Mouse (Mus musculus) megakaryocyte-erythroid progenitor cell, adult 5-6 weeks (primary cell): ENCODE results near the gene Tmpo. TPM values are rescaled to one million over a fixed set of nuclear protein-coding genes. Genes with fewer than 3 reads are reported as not detected.
A peak's percentile ranks its signal among the peaks of the same experiment; 100 is the strongest.
"Not testable (repeated sequence)": the region's sequence is repeated elsewhere in the genome, so short reads cannot be mapped to it uniquely, and the experiment has no call there.

Experiments
- ATAC-seq: replicated peaks from 2 replicates; pipeline ENCODE4 v1.8.0; 2016; ENCODE audit warnings: mild to moderate bottlenecking, inconsistent platforms; ENCODE audit not compliant: severe bottlenecking, poor library complexity, low FRiP score, low TSS enrichment
- total RNA-seq, 2 experiments: library from RNA; stranded (forward) in 1 of 2; stranded (reverse) in 1 of 2; fragments of 200-1000, 215-1000 nt in 1 of 2; fragments of >200 nt in 1 of 2; fragmentation: Nextera tagmentation in 1 of 2; gene quantifications; 2 replicates each; pipeline ENCODE4 v1.2.3; 2014 to 2017

Tmpo gene
- total RNA-seq, 2 experiments from 2014 or later, result 268 to 469 TPM

- ATAC-seq, result peak; percentile 50
Measured at GRCm38 (mm10) chr10:91187872-91188271, 6.8 kb upstream of the Tmpo start.

- no peak for ATAC-seq
Measured at GRCm38 (mm10) chr10:91187349-91187748, 6.2 kb upstream of the Tmpo start.

GRCm38 (mm10) chr10:91185721-91186120, 4.6 kb upstream of the Tmpo start:
- ATAC-seq, result no peak

DNA sequence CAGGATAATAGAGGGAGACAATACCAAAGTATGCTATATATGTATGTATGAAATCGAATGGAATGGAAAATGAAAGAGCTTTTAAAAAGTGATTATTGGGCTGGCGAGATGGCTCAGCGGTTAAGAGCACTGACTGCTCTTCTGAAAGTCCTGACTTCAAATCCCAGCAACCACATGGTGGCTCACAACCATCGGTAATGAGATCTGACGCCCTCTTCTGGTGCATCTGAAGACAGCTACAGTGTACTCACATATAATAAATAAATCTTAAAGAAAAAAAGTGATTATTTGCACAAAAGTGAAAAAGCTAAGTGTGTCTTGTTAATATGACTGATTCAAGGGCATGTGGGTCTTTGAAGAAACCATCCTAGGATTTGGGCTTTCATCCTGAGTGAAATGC, 3.8 kb upstream of the Tmpo start:
- not testable (repeated sequence) for ATAC-seq

DNA sequence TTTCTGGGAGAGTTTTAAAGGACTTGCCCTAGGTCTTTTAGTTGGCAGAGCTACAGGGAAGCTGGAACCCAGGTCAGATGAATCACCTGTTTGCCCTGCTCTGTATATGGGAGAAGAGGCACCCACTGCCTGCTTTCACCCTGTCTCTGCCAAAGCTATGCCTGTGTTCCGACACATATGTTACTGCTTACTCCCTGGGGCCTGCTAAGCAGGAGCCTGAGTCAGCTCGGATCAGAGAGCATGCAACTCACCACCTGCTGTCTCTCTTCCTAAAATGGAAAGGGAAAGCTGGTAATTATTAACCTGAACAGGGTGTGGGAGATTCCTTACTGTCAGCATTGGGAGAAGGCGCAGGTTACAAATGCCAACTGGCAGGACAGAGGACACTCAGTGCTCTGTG, 2.2 kb upstream of the Tmpo start:
- ATAC-seq, result no peak

DNA sequence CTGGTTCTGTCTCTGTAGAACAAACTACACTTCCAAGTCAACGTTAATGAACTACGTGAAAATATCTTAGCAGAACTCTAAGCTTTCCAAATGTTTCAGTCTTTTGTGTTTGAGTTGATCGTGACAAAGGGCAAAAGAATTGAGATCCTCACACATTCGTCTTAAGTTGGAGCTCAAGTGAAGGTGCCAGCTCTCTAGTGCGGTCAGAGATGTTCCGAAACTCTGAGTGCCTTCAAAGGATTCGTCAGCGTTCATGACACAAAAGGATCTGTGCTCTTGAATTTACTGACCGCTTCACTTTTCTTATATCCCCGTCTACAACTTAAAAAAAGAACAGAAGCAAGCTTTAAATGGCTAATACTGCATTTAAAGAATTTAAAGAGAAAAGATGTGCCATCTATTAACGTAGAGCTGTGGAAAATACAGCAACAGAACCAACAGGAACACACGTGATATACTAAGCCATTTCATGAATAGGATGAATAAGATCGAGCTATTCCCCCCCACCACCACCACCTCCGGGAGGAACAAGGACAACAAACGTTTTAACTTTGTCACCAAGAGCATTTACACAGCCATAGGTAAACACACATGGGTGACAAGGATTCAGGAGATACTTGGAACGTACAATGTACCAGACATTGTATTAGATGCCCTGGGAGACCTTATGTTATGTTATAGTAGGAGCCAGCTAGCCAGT, 1.3 kb upstream of the Tmpo start:
- ATAC-seq, result peak; percentile 39; the same call in 1 of the 2 replicates

GRCm38 (mm10) chr10:91181461-91182288, 560 bp upstream of the Tmpo start:
- ATAC-seq, result peak; percentile 87

GRCm38 (mm10) chr10:91180301-91180700, 814 bp downstream of the Tmpo start:
- ATAC-seq, result no peak

DNA sequence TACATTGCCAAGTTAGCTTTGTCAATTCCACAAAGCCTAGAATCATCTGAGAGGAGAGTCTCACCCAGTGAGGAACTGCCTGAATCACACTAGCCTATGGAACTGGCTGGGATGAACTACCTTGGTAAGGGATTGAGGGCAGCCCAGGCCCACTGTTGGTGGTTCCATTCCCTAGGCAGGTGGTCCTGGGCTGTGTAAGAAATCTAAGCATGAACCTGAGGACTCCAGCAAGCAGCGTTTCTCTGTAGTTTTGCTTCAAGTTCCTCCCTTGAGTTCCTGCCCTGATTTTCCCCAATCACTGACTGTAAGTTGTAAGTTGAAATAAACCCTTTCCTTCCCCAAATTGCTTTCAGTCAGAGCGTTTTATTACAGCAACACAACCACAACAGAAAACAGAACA, 1.3 kb downstream of the Tmpo start:
- no peak for ATAC-seq

- no peak for ATAC-seq
Measured at GRCm38 (mm10) chr10:91177201-91177600, 3.9 kb downstream of the Tmpo start.

GRCm38 (mm10) chr10:91172329-91173100, 8.6 kb downstream of the Tmpo start:
- ATAC-seq, result no peak

DNA sequence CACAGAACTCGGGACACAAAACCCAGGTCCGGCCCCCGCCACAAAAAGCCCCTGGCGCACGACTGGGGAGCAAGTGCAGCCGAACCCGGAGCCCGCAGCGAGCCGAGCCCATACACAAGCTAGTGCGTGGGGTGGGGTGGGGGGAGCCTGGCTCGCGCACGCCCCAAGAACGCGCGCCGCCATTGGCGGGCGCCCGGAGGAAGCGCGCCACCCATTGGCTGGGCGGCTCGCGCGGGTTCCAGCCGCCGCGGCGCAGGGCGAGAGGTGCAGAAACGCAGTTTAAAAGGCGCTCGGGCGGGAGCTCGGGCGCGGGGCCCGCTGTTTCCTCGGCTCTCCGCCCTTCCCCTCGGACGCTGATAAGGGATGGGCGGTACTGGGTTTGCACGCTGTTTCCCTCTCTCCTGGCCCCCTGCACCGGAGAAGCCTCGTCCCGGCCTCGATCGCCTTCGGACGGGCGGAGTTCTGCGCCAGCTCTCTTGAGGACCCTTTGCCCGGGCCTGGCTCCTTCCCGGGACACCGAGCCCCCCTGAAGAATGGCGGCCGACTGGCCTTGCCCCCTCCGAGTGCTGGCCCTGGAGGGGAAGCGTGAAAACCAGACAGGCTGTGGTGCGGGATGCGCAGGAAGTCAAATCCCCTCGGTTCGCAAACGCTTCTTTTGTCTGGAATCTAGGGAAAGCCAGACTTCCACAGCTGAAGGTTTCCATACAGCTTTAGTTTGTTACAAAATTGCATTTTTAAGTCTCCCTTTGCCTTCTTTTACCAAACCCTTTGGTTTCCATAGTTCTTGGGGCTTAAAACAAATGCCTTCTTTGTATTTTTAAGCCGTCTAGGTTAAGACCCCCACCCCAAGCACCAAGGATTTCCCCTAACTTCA, 9.4 kb downstream of the Tmpo start:
- peak; percentile 85 for ATAC-seq

GRCm38 (mm10) chr10:91171041-91171440, 10.1 kb downstream of the Tmpo start:
- ATAC-seq, result 0 out of 2 replicates have a peak, but pooled peaks have one; percentile 1

- ATAC-seq, result peak; percentile 56
Measured at GRCm38 (mm10) chr10:91170143-91170941, 10.8 kb downstream of the Tmpo start.

DNA sequence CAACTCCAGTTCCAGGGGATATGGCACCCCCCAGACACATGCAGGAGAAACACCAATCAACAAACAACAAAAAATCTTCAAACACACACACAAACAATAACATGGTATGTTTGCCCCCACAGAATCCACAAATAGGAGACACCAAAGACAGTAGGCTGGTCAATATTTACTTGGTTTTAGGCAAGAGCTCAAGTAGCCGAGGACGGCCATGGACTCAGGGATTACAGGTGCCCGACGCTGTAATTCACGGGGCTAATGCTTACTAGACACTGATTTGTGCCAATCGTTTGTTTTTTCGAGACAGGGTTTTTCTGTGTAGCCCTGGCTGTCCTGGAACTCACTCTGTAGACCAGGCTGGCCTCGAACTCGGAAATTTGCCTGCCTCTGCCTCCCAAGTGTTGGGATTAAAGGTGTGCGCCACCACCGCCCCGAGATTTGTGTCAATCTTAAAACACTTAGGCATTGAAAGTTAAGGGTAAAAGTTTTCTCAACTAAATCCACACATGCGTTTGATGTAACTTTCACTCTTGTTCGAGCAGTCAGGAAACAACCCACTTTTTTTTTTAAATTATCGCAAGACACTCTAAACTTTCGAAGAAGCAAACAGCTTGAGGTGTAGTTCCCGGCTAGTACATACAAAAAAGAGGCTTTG, 11.6 kb downstream of the Tmpo start:
- no peak for ATAC-seq

DNA sequence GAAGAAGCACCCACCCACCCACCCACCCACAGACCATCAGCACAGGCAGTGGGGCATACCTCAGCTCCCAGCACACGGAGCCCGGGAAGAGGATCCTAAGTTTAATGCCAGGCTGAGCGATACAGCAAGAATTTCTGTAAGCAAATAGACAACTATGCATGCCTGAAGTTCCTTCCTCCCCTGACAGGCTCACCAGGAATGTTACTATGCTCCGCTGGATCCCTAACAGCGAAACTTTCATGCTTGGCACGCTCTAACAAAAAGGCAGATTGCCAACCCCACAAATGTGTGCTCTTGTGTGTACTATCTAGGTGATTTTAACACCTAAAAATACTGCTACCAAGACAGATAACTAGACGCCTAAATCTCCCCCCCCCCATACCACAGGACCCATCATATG, 13.8 kb downstream of the Tmpo start:
- ATAC-seq, result no peak

- ATAC-seq, result peak; percentile 72
Measured at GRCm38 (mm10) chr10:91166890-91167289, 14.2 kb downstream of the Tmpo start.

DNA sequence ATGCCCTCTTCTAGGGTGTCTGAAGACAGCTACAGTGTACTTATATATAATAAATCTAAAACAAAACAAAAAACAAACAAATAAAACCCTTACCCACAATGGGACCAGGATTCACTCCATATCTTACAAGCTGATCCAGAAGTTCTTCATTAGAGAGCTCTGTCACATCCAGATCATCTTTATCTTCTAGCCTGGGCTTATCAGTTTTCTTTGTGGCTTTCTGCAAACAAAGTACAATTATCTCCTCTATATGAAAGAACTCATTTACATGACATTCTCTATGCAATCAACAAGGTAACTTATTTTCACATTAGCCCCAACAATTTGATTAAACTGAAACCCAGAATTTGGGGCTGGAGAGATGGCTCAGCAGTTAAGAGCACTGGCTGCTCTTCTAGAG, 15.3 kb downstream of the Tmpo start:
- no peak for ATAC-seq
